Mouse (Mus musculus) regulatory T cell (primary cell): ENCODE data around the gene Crlf1.

Experiments used
- in situ Hi-C: fragments of 300-600 bp; cut with MboI, MseI; formaldehyde crosslinking; loops from one replicate; pipeline ENCODE4 v1.15.1; 2025; ENCODE audit warnings: high pct_unique_total_duplicates

Gene Crlf1

DNA sequence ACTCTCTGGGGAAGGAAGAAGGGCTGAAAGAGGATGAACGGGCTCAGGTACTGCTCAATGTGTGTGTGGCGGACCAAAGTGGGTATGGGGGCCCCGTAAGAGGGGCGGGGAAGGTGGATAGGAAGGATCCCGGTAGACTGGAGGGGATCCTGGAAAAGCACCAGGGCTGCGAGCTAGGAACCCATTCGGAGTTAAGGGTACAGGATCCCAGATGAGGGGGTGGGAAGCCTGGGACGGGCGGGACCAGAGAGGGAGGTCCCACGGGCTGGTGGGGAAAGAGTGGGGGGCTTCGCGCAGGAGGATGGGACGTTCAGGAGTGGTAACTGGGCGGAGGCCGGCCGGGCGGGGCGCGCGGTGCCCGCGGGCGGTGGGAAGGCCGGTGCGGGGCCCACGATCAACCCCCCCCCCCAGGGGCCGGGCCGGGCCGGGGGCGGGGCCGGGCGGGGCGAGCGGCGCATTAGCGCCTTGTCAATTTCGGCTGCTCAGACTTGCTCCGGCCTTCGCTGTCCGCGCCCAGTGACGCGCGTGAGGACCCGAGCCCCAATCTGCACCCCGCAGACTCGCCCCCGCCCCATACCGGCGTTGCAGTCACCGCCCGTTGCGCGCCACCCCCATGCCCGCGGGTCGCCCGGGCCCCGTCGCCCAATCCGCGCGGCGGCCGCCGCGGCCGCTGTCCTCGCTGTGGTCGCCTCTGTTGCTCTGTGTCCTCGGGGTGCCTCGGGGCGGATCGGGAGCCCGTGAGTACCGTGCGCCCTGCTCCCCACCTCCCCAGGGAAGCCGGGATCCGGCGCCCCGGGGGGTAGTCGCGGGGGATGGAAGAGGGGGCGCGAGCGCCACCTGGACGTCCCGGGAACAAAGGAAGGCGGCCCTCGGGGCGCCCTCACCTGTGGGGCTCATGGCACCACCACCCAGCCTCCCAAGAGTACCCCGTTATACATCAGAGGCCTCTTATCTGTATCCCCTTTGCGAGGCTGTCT, at the start of gene Crlf1:
Crlf1 (plus strand) TSS at position 495 of the 977 bp plus-strand sequence.
- in situ Hi-C loops: no loop called here

GRCm38 (mm10) chr8:70443326-70443725, 49.6 kb upstream of the Crlf1 start:
- in situ Hi-C loops: no loop called here

- in situ Hi-C loops: no loop called here
These were observed 47.0 kb upstream of the Crlf1 start for GRCm38 (mm10) chr8:70445988-70446387.

DNA sequence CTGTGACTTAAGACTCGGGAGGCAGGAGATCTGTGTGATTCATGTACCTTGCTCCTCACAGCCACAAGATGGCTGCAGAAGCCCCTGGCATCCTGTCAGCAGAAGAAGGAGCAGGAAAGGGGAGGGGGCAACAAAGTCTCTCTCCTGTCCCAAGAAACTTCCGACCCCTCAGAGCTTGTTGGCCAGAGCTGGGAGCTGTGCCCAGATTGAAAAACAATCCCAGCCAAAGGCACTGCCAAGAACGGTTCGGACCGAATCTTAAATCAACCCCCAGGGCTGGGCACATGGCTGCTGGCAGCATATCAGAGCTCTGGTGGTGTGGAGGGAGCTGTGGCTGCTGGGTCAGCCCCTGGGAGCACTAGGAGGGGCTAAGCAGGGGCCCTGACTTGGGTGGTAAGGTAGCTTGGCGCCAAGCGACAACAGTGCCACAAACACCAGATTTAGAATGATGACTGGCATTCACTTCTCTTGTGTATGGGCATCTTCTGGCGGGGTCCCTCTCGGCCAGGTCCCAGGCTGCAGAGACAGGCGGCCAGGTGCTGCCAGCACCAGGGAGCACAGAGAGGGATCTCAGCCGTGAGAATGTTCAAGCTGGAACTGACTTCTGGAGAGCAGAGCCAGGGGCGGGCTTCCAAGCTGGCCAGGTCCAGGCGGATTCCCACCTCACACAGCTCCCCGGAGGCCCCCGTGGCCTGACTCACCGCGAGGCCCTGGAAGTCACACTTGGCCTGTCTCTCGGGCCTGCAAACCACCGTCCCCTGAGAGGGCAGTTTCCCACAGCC, 45.1 kb upstream of the Crlf1 start:
- in situ Hi-C loops: no loop called here

DNA sequence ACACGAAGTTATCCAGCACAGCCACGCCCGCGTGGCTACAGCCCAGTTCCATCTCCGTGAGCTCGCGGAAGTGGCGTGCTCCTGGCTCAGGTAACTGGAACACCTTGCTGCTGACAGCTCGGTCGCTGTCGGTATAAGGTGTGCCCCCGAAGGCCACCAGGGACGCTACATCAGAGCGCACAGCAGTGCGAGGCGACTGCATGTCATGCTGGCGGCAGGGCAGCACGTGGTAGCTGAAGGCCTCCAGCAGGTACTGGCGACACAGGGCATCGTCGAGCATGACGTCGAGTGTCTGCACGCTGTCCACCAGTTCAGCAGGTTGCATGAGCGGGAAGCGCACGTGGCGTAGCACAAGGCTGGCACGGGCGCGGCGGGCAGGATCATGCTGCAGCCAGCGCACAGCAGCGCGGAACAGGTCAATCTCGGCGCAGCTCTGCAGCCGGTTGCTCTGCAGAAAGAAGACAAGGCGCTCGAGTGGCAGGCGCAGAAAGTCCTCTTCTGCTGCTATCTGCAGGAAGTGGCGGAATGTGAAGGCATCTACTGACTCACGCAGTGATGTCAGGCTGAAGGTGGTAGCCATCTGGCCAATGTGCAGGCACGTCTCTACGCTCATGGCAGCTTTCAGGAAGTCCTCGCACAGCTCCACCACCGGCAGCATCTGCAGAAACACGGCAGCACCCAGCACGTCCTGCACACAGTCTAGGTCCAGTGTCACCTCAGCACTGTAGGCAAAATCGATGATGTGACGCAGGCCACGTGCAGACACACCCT, 40.6 kb upstream of the Crlf1 start:
- in situ Hi-C loops: loop anchor here (5.0 kb wide), 1 partner anchor 60 kb away; no protein-coding TSS in a partner anchor

- in situ Hi-C loops: loop anchor here (5.0 kb wide), 1 partner anchor 62 kb away; no protein-coding TSS in a partner anchor
These were observed 39.1 kb upstream of the Crlf1 start for GRCm38 (mm10) chr8:70453852-70454251.

DNA sequence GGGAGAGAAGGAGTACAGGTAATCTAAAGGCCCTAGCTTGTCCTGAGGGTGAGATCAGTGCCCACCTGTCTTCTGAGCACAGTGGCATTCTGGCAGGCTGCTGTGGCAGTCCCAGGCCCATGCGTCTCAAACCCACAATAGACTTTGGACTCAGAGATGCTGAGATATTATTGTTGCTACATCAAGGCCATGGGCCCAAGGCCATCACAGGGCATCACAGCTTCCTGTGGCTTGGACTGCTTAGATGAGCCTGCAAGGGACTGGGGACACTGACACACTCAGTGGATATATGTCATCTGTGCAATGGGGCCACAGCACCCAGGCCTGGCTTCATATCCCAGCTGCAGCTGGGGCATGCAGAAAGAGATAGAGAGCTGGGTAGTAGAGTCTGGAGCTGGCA, 36.0 kb upstream of the Crlf1 start:
- in situ Hi-C loops: no loop called here

DNA sequence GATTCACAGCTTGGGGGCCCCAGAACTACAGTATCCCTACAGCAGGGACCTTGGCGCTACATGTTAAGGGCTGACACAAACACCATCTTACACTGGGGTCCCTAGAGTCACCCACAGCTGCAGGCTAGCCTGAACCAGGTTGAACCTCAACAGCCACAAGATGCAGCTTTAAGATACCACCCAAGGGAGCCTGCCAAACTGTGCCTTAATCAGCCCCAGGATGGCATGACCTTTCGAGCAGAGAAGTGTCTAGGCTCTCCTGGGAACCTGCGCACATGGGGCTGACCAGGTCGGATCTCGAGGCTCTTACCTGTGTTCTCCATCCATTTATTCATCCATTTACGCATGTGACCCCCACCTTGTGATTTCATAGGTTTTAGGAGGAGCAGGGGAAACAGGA, 35.1 kb upstream of the Crlf1 start:
- in situ Hi-C loops: no loop called here

- in situ Hi-C loops: no loop called here
These were observed 34.5 kb upstream of the Crlf1 start for GRCm38 (mm10) chr8:70458462-70458861.

- in situ Hi-C loops: no loop called here
These were observed 33.3 kb upstream of the Crlf1 start for GRCm38 (mm10) chr8:70459636-70460035.

GRCm38 (mm10) chr8:70460199-70460598, 32.8 kb upstream of the Crlf1 start:
- in situ Hi-C loops: no loop called here

- in situ Hi-C loops: no loop called here
These were observed 32.4 kb upstream of the Crlf1 start for GRCm38 (mm10) chr8:70460606-70461005.

DNA sequence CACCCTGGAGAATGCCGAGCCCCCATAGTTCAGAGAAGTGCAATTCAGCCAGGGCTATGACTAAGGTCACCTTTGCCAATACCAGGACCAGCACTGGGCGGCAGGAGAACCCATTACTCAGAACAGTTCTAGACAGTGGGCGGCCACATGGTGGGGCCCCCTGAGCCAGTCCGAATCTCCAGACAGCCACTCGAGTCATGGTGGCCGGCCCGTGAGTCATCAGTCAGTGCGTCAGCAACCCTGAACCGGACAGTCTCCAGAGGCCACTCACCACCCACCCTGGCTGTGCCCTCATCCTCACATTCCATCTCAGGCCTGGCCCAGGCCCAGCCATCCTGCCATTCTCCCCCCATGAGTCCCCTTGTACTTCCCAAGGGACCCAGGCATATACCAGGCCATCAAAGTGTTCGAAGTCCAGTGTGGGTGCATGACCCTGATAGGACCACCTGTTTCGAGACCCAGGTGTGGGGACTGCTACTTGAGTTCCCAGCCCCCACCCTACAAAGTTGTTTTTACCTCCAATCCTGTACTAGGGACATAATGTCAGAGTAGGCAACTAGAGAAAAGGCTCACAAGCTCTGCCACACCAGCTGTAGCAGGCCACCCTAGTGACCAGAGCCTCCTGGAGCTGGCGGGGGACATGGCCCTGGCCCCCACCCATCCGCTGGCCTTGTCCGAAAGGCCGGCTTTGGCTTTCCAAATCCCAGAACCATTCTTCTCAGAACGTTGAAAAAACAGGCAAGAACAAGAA, 31.0 kb upstream of the Crlf1 start:
- in situ Hi-C loops: no loop called here

GRCm38 (mm10) chr8:70462516-70462813, 30.5 kb upstream of the Crlf1 start:
- in situ Hi-C loops: no loop called here

GRCm38 (mm10) chr8:70463306-70463705, 29.7 kb upstream of the Crlf1 start:
- in situ Hi-C loops: no loop called here

DNA sequence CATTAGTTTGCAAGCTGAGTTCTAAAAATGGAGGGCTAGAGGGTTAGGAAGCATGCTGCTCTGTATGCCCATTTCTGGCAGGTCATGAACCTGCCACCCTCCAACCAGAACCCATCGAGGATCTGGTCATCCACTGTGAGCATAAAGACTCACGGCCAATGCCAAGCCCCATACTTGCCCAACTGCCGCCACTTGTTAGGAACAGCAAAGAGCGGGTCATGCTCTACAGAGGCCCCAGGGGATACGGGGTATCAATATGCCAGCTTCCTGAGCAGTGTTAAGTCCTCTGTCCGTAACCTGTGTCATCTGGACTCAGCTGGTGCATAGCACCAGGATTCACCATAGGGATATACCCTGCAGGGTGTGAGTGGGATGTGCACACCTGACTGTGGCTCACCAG, 28.8 kb upstream of the Crlf1 start:
- in situ Hi-C loops: no loop called here

DNA sequence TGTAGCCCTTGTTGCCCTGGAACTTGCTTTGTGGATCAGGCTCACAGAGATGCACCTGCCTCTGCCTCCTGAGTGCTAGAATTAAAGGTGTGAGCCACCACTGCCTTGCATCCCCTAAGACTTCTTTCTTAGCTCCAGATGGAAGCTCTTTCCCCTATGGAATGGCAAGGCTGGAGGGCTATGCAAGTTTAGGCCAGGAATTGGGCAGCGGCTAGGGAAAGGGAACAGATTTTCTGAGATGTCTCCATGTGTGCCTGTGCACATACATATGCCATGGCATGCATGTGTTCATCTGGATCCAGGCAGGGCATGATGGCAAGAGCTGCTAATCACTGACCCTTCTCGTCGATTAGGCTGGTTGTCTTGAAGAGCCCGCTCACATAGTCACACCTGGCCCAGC, 27.3 kb upstream of the Crlf1 start:
- in situ Hi-C loops: no loop called here

- in situ Hi-C loops: no loop called here
These were observed 26.7 kb upstream of the Crlf1 start for GRCm38 (mm10) chr8:70466305-70466704.

- in situ Hi-C loops: no loop called here
These were observed 26.2 kb upstream of the Crlf1 start for GRCm38 (mm10) chr8:70466771-70467170.

- in situ Hi-C loops: no loop called here
These were observed 25.7 kb upstream of the Crlf1 start for GRCm38 (mm10) chr8:70467229-70467725.

GRCm38 (mm10) chr8:70467907-70468306, 25.1 kb upstream of the Crlf1 start:
- in situ Hi-C loops: no loop called here
